Comparison of ENCODE assay signal across 11 mouse cellular contexts in genomic region chr10:78054633-78055565, GRCm38 (mm10). TPM values are rescaled to one million over a fixed set of nuclear protein-coding genes. Genes with fewer than 3 reads are reported as not detected.
DNase-seq lines count a peak whose midpoint lies in the region; ATAC-seq and TF ChIP-seq lines count a peak whose summit lies in the region.
"Had no signal": no experiment of that assay in that cellular context is flagged by ENCODE, and none has a peak within 500 bp of the region (broad histone marks: within the 10 kb centered on the region; RNA-seq: fewer than 3 reads in every experiment).

No protein-coding gene starts in this region.

- 60% methylated on average over 19 of the region's 19 CpGs for WGBS in intestine, embryonic 15.5 days
- 69% methylated on average over 19 of the region's 19 CpGs for WGBS in intestine, postnatal 0 days
- 59% methylated on average over 18 of the region's 19 CpGs for WGBS in heart, embryonic 15.5 days

- no peaks in the 10 kb centered on the region for H3K36me3 ChIP-seq in intestine, embryonic 15.5 days
- no peaks in the 10 kb centered on the region for H3K36me3 ChIP-seq in intestine, postnatal 0 days (ENCODE audit: control insufficient read depth, insufficient read depth)
- H3K36me3 ChIP-seq in heart, embryonic 15.5 days: no peaks in the 10 kb centered on the region
- H3K36me3 ChIP-seq: limb, embryonic 13.5 days; neural tube, embryonic 13.5 days had no signal

- H3K4me3 ChIP-seq in intestine, embryonic 15.5 days (replicated peaks): no peak overlapping the region
- no peak overlapping the region for H3K4me3 ChIP-seq in intestine, postnatal 0 days (ENCODE audit: low read depth, low read length)
- no peak overlapping the region for H3K4me3 ChIP-seq in heart, embryonic 15.5 days
- H3K4me3 ChIP-seq: limb, embryonic 13.5 days; neural tube, embryonic 13.5 days had no signal

- no peak for TF ChIP-seq CTCF in intestine, postnatal 0 days (IDR thresholded peaks at IDR 0.05; ENCODE audit: low read depth)

- H3K4me2 ChIP-seq in intestine, embryonic 15.5 days (replicated peaks): no peak overlapping the region
- H3K4me2 ChIP-seq in intestine, postnatal 0 days (replicated peaks; ENCODE audit: low read depth): no peak overlapping the region
- H3K4me2 ChIP-seq in heart, embryonic 15.5 days: no peak overlapping the region
- H3K4me2 ChIP-seq: limb, embryonic 13.5 days; neural tube, embryonic 13.5 days had no signal

- no peaks in the 10 kb centered on the region for H3K9me3 ChIP-seq in intestine, embryonic 15.5 days
- H3K9me3 ChIP-seq in intestine, postnatal 0 days (ENCODE audit: control insufficient read depth): no peaks in the 10 kb centered on the region
- no peaks in the 10 kb centered on the region for H3K9me3 ChIP-seq in heart, embryonic 15.5 days (replicated peaks)
- H3K9me3 ChIP-seq: limb, embryonic 13.5 days; neural tube, embryonic 13.5 days had no signal

- no peaks in the 10 kb centered on the region for H3K27me3 ChIP-seq in intestine, embryonic 15.5 days (replicated peaks)
- H3K27me3 ChIP-seq in intestine, postnatal 0 days (replicated peaks; ENCODE audit: control insufficient read depth, insufficient read depth, low read length): no peaks in the 10 kb centered on the region
- H3K27me3 ChIP-seq in heart, embryonic 15.5 days: no peaks in the 10 kb centered on the region
- H3K27me3 ChIP-seq: limb, embryonic 13.5 days; neural tube, embryonic 13.5 days had no signal

- peak; percentile 74 for DNase-seq in ZHBTc4 (ENCODE audit: low read depth, low spot score)
- DNase-seq in lung, postnatal 4 days: peak; percentile 52 to 71
- no peak for DNase-seq in layer of hippocampus, adult 8-10 months (ENCODE audit: low spot score in 2 of 2)
- DNase-seq in left cerebral cortex, postnatal 14 days (ENCODE audit: low spot score in 2 of 2): no peak
- no peak for DNase-seq in right cerebral cortex, postnatal 4 days
- DNase-seq: cerebellum, adult 9-10 months had no signal

- ATAC-seq in intestine, embryonic 15.5 days: 0 out of 2 replicates have a peak, but pooled peaks have one; percentile 23
- ATAC-seq in intestine, postnatal 0 days: no peak
- peak; percentile 24; the same call in 1 of the 2 replicates for ATAC-seq in heart, embryonic 15.5 days (replicated peaks; ENCODE audit: insufficient number of reproducible peaks, insufficient read depth, low FRiP score, low read depth)

- no peak overlapping the region for H3K9ac ChIP-seq in intestine, embryonic 15.5 days
- no peak overlapping the region for H3K9ac ChIP-seq in intestine, postnatal 0 days (ENCODE audit: low read depth, low read length)
- no peak overlapping the region for H3K9ac ChIP-seq in heart, embryonic 15.5 days
- H3K9ac ChIP-seq: limb, embryonic 13.5 days; neural tube, embryonic 13.5 days had no signal

- no peak overlapping the region for H3K27ac ChIP-seq in intestine, embryonic 15.5 days
- no peak overlapping the region for H3K27ac ChIP-seq in intestine, postnatal 0 days (ENCODE audit: low read depth, low read length)
- no peak overlapping the region for H3K27ac ChIP-seq in heart, embryonic 15.5 days
- H3K27ac ChIP-seq: limb, embryonic 13.5 days; neural tube, embryonic 13.5 days had no signal

- no peaks in the 10 kb centered on the region for H3K4me1 ChIP-seq in intestine, embryonic 15.5 days (replicated peaks)
- H3K4me1 ChIP-seq in intestine, postnatal 0 days (replicated peaks; ENCODE audit: control insufficient read depth, insufficient read depth, low read length): no peaks in the 10 kb centered on the region
- no peaks in the 10 kb centered on the region for H3K4me1 ChIP-seq in heart, embryonic 15.5 days (replicated peaks)
- H3K4me1 ChIP-seq: limb, embryonic 13.5 days; neural tube, embryonic 13.5 days had no signal

- intact Hi-C loops in left cerebral cortex, postnatal 14 days (cut with DNase I): no loop called here

RNA-seq across cellular contexts. Expression of gene Aire, which starts 11.5 kb away (rescaled TPM):
- 0.15 and 0.28 TPM in 2 replicates for polyA plus RNA-seq in intestine, embryonic 15.5 days (2015; fragmentation: Nextera tagmentation; extraction: Ambion mirVana)
- 0.04 TPM in 1 of 2 replicates, not detected in the other for polyA plus RNA-seq in intestine, postnatal 0 days (2015; fragmentation: Nextera tagmentation; extraction: Ambion mirVana)
- polyA plus RNA-seq in heart, embryonic 15.5 days (2015; fragmentation: Nextera tagmentation; extraction: Ambion mirVana): 0.16 and 1.5 TPM in 2 replicates
- under 1 TPM; 0.56 to 0.93 (median 0.63) TPM for total RNA-seq in layer of hippocampus, adult 8-10 months (2022)
- total RNA-seq in left cerebral cortex, postnatal 14 days (2021): under 1 TPM in 1 of 2 experiments, not detected in 1; 0.27 TPM

RNA-seq across cellular contexts. Expression of gene Dnmt3l, which starts 13.2 kb away (rescaled TPM):
- 0.11 and 0.31 TPM in 2 replicates for polyA plus RNA-seq in intestine, embryonic 15.5 days (2015; fragmentation: Nextera tagmentation; extraction: Ambion mirVana)
- polyA plus RNA-seq in intestine, postnatal 0 days (2015; fragmentation: Nextera tagmentation; extraction: Ambion mirVana): 0.14 and 0.31 TPM in 2 replicates
- not detected in 2 replicates for polyA plus RNA-seq in heart, embryonic 15.5 days (2015; fragmentation: Nextera tagmentation; extraction: Ambion mirVana)
- under 1 TPM in 3 of 4 experiments, not detected in 1; 0.29 to 0.72 (median 0.30) TPM for total RNA-seq in layer of hippocampus, adult 8-10 months (2022)
- total RNA-seq in left cerebral cortex, postnatal 14 days (2021): under 1 TPM in 1 of 2 experiments, not detected in 1; 0.33 TPM
- polyA plus RNA-seq: neural tube, embryonic 13.5 days had no signal

RNA-seq across cellular contexts. Expression of gene Icosl, which starts 14.2 kb away (rescaled TPM):
- polyA plus RNA-seq in intestine, embryonic 15.5 days (2015; fragmentation: Nextera tagmentation; extraction: Ambion mirVana): 4.7 and 4.8 TPM in 2 replicates
- 5.6 and 5.8 TPM in 2 replicates for polyA plus RNA-seq in intestine, postnatal 0 days (2015; fragmentation: Nextera tagmentation; extraction: Ambion mirVana)
- 1.5 and 2.9 TPM in 2 replicates for polyA plus RNA-seq in heart, embryonic 15.5 days (2015; fragmentation: Nextera tagmentation; extraction: Ambion mirVana)
- total RNA-seq in layer of hippocampus, adult 8-10 months (2022): 10 to 100 TPM; 12.1 to 13.2 (median 13.0) TPM
- total RNA-seq in left cerebral cortex, postnatal 14 days (2021): 1 to 10 TPM; 1.4 to 1.9 TPM

RNA-seq across cellular contexts. Expression of gene Pfkl, which starts 45.0 kb away (rescaled TPM):
- 252 and 254 TPM in 2 replicates for polyA plus RNA-seq in intestine, embryonic 15.5 days (2015; fragmentation: Nextera tagmentation; extraction: Ambion mirVana)
- 42.3 and 51.1 TPM in 2 replicates for polyA plus RNA-seq in intestine, postnatal 0 days (2015; fragmentation: Nextera tagmentation; extraction: Ambion mirVana)
- polyA plus RNA-seq in heart, embryonic 15.5 days (2015; fragmentation: Nextera tagmentation; extraction: Ambion mirVana): 167 and 185 TPM in 2 replicates
- 100 to 1,000 TPM; 224 to 240 (median 229) TPM for total RNA-seq in layer of hippocampus, adult 8-10 months (2022)
- 100 to 1,000 TPM; 117 to 120 TPM for total RNA-seq in left cerebral cortex, postnatal 14 days (2021)

Comparison
In these comparisons a context has a peak if more than half of its experiments do, and no peak if none do; other contexts are left out.
1. DNase-seq: peak in ZHBTc4 (single experiment) and lung, postnatal 4 days (2 of 2); none in layer of hippocampus, adult 8-10 months (0 of 2), left cerebral cortex, postnatal 14 days (0 of 2) and right cerebral cortex, postnatal 4 days (single experiment).